Mouse (Mus musculus): ENCODE measurements around the gene Cltc.

Cltc gene

GRCm38 (mm10) chr11:86683395-86684125 lies 73.8 kb downstream of the Cltc start, which contains the start of the genes Vmp1 and Ptrh2:
Gene Vmp1, minus strand, starts transcription at chr11:86683836.
Gene Ptrh2, plus strand, starts transcription at chr11:86683985.
- DNase-seq (ENCODE audit: low read depth, low spot score) = peak; percentile 99

DNA sequence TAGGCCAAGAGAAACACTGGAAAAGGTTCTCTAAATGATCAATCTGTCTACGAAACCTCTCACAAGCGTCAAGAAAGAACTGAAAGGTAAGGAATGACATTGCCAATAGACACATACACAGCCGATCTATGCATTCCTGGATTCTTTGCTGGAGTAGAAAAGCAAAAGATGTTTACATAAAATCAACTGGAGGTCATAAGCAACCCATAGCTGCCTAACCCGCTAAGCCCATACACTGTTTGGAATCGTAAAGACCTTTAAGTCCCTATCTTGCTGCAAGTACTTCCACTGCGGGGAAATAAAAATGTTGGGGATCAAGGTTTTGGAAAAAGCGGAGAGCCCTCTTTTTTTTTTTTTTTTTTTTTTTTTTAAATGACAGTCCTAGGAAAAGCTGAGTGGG lies 74.5 kb downstream of the Cltc start:
- no peak for DNase-seq (ENCODE audit: low read depth, low spot score)

GRCm38 (mm10) chr11:86681423-86681822 lies 75.9 kb downstream of the Cltc start:
- DNase-seq (ENCODE audit: low read depth, low spot score) = no peak

GRCm38 (mm10) chr11:86680729-86681128 lies 76.6 kb downstream of the Cltc start:
- DNase-seq (ENCODE audit: low read depth, low spot score) = no peak

DNA sequence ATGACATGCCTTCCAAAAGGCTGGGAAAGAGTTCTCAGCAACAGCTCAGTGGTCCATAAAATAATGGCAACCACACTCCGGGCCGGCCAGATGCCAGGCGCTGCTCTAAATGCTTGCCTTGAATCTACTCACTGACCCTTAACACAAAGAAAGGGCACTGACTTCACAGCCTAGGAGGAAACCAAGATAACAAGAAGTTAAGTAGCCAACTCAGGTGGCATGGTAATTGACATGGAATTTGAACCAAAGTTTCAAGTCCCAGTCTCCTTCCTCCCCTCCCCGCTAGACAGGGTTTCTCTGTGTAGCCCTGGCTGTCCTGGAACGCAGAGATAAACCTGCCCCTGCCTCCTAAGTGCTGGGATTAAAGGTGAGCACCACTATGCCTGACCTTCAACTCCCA lies 78.4 kb downstream of the Cltc start:
- no peak for DNase-seq (ENCODE audit: low read depth, low spot score)

- DNase-seq (ENCODE audit: low read depth, low spot score) = no peak
Observed at GRCm38 (mm10) chr11:86675520-86675919, 81.8 kb downstream of the Cltc start.

- DNase-seq (ENCODE audit: low read depth, low spot score) = no peak
Observed at GRCm38 (mm10) chr11:86672772-86673171, 84.6 kb downstream of the Cltc start.

DNA sequence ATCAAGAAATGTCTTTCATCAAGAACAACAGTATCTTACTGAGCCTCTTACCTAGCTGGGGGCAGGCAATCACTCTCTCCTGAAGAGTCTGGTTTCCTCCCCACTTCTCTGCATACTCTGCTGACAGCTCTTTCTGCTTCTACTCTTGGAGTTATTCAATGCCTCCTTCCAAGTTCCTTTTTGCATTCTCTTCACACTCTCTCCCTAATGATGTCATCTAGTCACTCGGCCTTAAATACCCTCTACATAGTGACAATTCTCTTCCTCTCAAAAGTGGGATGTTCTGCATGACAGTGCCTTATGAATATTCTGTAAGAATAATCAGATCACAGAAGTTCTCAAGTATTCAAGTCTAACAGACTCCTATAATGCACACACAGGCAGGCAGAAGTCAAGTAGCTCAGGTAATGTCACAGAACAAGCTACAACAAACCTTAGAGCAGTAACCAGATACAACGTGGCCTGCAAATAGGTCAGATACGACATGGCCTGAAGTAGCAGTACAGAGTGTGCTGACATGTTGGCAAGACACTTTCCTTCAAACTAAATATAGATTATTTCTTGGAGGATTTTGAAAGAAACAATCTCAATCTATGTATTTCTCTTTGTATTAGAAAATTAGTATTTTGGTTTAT lies 86.2 kb downstream of the Cltc start:
- DNase-seq (ENCODE audit: low read depth, low spot score) = no peak

DNA sequence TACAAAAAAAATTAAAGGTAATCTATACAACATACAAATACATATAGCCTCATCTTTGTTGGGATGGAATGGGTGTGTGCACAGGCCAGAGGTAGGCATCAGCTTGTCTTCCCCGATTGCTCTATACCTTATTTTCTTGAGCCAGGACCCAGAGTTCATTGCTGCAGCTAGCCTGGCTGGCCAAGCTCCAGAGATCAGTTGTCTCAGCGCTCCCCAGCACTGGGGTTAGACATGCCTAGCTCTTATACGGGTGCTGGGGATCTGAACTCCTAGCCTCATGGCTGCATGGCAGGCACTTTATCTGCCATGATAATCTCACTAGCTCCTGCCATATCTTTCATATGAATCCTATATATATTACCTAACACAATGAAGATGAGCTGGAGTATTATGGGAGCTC lies 89.2 kb downstream of the Cltc start:
- no peak for DNase-seq (ENCODE audit: low read depth, low spot score)

DNA sequence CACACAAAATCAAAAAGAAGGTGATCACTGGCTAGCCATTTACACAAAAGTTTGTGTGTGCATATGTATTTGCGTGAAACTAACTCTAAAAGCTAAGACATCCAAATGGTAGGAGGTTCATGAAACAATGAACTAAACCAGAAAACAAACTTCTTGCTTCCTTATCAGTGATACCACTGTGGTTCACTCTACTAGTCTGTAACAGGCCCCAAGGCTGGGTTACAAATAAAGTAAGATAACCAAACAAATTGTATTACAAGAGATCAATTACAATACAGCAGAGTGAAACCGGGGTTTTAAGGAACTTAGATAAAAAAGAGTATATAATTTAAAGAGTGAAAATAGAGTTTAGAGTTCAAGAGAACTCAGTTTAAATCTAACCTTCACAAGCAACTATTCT lies 89.8 kb downstream of the Cltc start:
- DNase-seq (ENCODE audit: low read depth, low spot score) = no peak

DNA sequence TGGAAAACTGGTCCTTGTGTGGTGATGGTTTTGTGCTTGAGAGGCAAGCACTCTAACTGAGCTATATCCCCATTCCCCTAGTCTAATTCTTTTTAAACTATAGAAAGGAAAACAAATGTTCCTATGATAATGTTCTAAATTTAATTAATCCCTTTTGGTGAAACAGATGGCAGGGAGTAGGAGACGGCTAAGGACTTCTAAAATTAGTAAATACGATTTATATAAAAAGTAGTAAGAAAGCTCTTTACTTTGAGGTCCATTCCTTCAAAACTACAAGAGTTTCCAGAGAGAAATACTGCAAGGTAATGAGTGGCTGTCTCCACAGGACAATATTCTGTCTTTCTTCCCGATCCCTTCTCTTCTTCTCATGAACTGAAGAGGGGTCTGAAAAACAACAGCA lies 93.0 kb downstream of the Cltc start:
- no peak for DNase-seq (ENCODE audit: low read depth, low spot score)

GRCm38 (mm10) chr11:86663977-86664376 lies 93.4 kb downstream of the Cltc start:
- no peak for DNase-seq (ENCODE audit: low read depth, low spot score)

GRCm38 (mm10) chr11:86662986-86663895 lies 94.1 kb downstream of the Cltc start:
- DNase-seq (ENCODE audit: low read depth, low spot score) = no peak

DNA sequence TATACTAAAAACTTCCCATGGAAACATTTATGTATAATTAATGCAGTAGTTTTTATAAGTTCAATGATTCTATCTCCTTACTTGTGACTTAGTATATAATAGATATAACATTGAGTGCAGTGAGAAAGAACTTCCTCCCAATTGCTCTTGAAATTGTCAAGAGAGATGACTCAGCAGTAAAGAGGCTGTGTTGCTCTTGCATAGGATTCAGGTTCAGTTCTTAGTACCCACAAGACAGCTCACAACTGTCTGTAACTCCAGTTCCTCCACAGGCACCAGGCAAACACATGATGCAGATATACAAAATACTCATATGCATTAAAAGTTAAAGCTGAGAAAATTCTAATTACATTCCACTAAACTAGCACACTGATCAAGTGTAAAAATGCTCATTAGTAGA lies 99.5 kb downstream of the Cltc start:
- no peak for DNase-seq (ENCODE audit: low read depth, low spot score)

GRCm38 (mm10) chr11:86656849-86657567 lies 100.4 kb downstream of the Cltc start:
- no peak for DNase-seq (ENCODE audit: low read depth, low spot score)

- peak; percentile 28 for DNase-seq (ENCODE audit: low read depth, low spot score)
Observed at GRCm38 (mm10) chr11:86655671-86656070, 101.7 kb downstream of the Cltc start.

DNA sequence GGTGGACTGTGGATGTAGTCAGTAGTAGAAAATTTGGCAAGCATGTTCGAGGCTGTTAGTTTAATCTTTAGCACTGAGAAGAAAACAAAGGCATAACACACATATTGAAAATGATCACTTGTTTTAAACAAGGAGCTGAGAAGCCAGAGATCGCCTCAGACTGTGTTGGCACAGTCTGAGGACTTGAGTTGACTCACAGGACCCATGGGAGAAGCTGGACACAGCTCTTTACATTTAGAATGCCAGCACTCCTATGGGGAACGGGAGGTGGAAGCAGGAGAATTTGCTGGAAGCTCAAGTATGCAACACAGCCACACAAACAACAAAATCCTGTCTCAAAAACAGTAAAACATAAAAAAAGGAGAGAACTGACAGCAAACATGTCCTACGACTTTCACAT lies 103.3 kb downstream of the Cltc start:
- DNase-seq (ENCODE audit: low read depth, low spot score) = no peak

DNA sequence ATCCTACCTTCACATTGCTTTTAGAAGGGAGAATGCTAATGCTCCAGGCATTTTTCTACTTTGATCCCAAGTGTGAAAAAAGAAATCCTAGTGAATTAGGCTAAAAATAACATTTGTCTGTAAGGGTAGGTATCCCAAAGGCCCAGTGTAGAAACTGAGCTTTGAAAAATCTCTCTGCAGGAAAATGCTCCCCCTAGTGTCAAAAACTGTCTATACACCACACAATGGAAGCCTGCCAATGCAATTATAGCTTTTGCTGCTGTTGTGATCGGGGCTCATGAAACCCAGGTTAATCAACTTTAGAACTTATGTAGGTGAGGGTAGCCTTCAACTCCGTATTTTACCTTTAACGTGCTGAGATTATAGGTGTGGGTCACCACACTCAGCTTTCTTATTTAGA lies 103.9 kb downstream of the Cltc start:
- DNase-seq (ENCODE audit: low read depth, low spot score) = peak; percentile 67

- DNase-seq (ENCODE audit: low read depth, low spot score) = no peak
Observed at GRCm38 (mm10) chr11:86652578-86652979, 104.8 kb downstream of the Cltc start.

GRCm38 (mm10) chr11:86650676-86651075 lies 106.7 kb downstream of the Cltc start:
- peak; percentile 56 for DNase-seq (ENCODE audit: low read depth, low spot score)

DNA sequence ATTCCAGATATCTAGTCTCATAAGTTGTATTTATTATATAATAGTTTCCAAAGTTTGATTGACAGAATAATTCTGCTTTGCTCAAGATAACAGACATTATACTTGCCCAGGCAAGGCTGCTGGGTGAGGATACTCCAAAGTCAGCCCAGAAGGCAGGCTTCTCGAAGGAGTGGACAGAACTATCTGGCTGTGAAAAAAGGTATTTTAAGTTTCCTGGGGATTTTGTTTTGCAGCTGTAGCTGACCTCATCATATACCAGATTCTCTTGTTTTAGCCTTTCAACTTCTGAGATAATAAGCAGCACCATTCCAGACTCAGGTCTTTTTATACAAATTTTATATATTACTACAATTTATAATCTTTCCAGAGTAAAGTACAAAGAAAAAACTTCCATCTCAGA lies 107.8 kb downstream of the Cltc start:
- no peak for DNase-seq (ENCODE audit: low read depth, low spot score)
